In genomic region chr6:85154861-85155528, GRCm38 (mm10) we compare ENCODE assay signal across 8 mouse cellular contexts. TPM values are rescaled to one million over a fixed set of nuclear protein-coding genes. Genes with fewer than 3 reads are reported as not detected.
A peak's percentile ranks its signal among the peaks of the same experiment; 100 is the strongest.
DNase-seq lines count a peak whose midpoint lies in the region; ATAC-seq and TF ChIP-seq lines count a peak whose summit lies in the region.

No protein-coding gene starts in this region.

- H3K36me3 ChIP-seq in forebrain, embryonic 10.5 days (replicated peaks) = no peaks in the 10 kb centered on the region
- H3K36me3 ChIP-seq in testis, adult 2 months (ENCODE audit: control insufficient read depth, insufficient read depth, low read length) = no peaks in the 10 kb centered on the region

- TF ChIP-seq POLR2A in testis, adult 2 months (IDR thresholded peaks at IDR 0.05; ENCODE audit: control insufficient read depth, low read depth, low read length) = no peak

- peak; percentile 87 for DNase-seq in R1 (ENCODE audit: low read depth, low spot score)
- peak; percentile 69 for DNase-seq in forebrain, embryonic 10.5 days (ENCODE audit: extremely low spot score, low spot score)
- DNase-seq in heart, postnatal 36 days = peak; percentile 61 to 63
- DNase-seq in kidney, postnatal 4 days = peak; percentile 77 to 85
- DNase-seq in mesoderm, embryonic 11.5 days (ENCODE audit: low read depth, low spot score) = peak; percentile 65
- DNase-seq in cerebellum, adult 8-10 months = no peak

- no peaks in the 10 kb centered on the region for H3K9me3 ChIP-seq in forebrain, embryonic 10.5 days

- ATAC-seq in CD4-positive, CD25-positive, alpha-beta regulatory T cell, adult 4 months = peak; percentile 60

- peak overlapping the region; percentile 90 for H3K27ac ChIP-seq in forebrain, embryonic 10.5 days
- no peak overlapping the region for H3K27ac ChIP-seq in testis, adult 2 months (ENCODE audit: control insufficient read depth, insufficient read depth, low read depth, low read length)

- peak overlapping the region; percentile 61 for H3K4me3 ChIP-seq in forebrain, embryonic 10.5 days
- H3K4me3 ChIP-seq in testis, adult 2 months (ENCODE audit: control insufficient read depth, low read depth, low read length) = peak overlapping the region; percentile 35

- peaks cover 8% of the 10 kb centered on the region for H3K27me3 ChIP-seq in forebrain, embryonic 10.5 days (ENCODE audit: poor library complexity, severe bottlenecking)
- H3K27me3 ChIP-seq in testis, adult 2 months (ENCODE audit: control insufficient read depth, insufficient read depth, low read length) = no peaks in the 10 kb centered on the region

- WGBS in forebrain, embryonic 10.5 days = 1% methylated on average over 34 of the region's 34 CpGs

- TF ChIP-seq CTCF in testis, adult 2 months (IDR thresholded peaks at IDR 0.05; ENCODE audit: control insufficient read depth, insufficient read depth, insufficient replicate concordance, low read depth, low read length) = peak; percentile 21; the same call in 1 of the 2 replicates

- intact Hi-C loops in heart, postnatal 36 days (cut with DNase I) = loop anchor here (2.0 kb wide), 2 partner anchors 18 to 84 kb away; partner anchors contain the start of gene Spr

- peaks cover 38% of the 10 kb centered on the region for H3K4me1 ChIP-seq in forebrain, embryonic 10.5 days
- no peaks in the 10 kb centered on the region; the same call in 1 of the 2 replicates for H3K4me1 ChIP-seq in testis, adult 2 months (ENCODE audit: control insufficient read depth, insufficient read depth, low read length)

RNA-seq across cellular contexts. Expression of gene Spr, which starts 17.4 kb away (rescaled TPM):
- polyA plus RNA-seq in CD4-positive, CD25-positive, alpha-beta regulatory T cell, adult 4 months (2017; shearing (Covaris generic)) = 10 to 100 TPM; 17.8 to 33.4 TPM
- 57.4 and 59.1 TPM in 2 replicates for polyA plus RNA-seq in forebrain, embryonic 10.5 days (2016; fragmentation: Nextera tagmentation; extraction: Ambion mirVana)
- 10 to 100 TPM; 82.3 to 83.8 TPM for total RNA-seq in heart, postnatal 36 days (2021)
- 1.8 and 2.3 TPM in 2 replicates for polyA plus RNA-seq in testis, adult 2 months (2012; rRNA removed)

RNA-seq across cellular contexts. Expression of gene Emx1, which starts 32.2 kb away (rescaled TPM):
- polyA plus RNA-seq in CD4-positive, CD25-positive, alpha-beta regulatory T cell, adult 4 months (2017; shearing (Covaris generic)) = not detected
- polyA plus RNA-seq in forebrain, embryonic 10.5 days (2016; fragmentation: Nextera tagmentation; extraction: Ambion mirVana) = 26.5 and 35.8 TPM in 2 replicates
- not detected for total RNA-seq in heart, postnatal 36 days (2021)
- 0.10 and 0.11 TPM in 2 replicates for polyA plus RNA-seq in testis, adult 2 months (2012; rRNA removed)

Comparison
In these comparisons a context has a peak if more than half of its experiments do, and no peak if none do; other contexts are left out.
1. RNA of gene Emx1, which starts 32.2 kb away (polyA plus RNA-seq): 26.5 to 35.8 TPM in forebrain, embryonic 10.5 days; 0.10 to 0.11 TPM in testis, adult 2 months and not detected in CD4-positive, CD25-positive, alpha-beta regulatory T cell, adult 4 months; every median in the first group is over 10 times any median in the second.